Mouse (Mus musculus) frontal cortex, postnatal 25 days (tissue): ENCODE data around the gene Ankzf1.

Source experiments
- DNase-seq, 2 experiments: peaks; one replicate each; pipeline ENCODE4 v3.0.0; 2022; ENCODE audit warnings: low spot score in 2 of 2

Ankzf1 gene

DNA sequence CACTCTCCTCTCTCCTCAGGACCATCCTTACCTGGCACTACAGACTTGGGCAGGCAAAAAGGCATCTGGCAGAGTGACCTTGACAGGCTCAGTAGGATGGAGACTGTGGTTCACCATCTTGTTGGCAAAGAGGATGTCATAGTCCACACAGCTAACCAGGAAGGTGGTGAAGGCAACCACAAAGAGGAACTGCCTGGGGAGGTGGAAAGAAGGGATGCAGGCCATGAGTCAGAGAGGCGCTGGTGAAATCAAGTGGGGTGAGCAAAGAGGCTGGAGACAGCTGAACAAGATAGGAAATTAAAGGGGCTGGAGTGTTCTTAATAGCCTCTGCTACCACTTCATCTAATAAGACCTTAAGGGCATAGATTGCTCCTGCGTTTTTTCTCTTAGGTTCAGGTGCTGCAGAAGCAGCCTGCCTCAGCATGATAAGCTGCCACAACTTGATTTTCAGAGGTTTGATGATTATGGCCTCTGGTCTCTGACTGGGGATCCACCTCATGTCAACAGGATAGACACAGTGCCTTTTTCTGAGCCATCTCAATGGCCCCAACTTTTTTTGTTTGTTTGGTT is 4.0 kb upstream of the Ankzf1 start:
- no peak for DNase-seq

DNA sequence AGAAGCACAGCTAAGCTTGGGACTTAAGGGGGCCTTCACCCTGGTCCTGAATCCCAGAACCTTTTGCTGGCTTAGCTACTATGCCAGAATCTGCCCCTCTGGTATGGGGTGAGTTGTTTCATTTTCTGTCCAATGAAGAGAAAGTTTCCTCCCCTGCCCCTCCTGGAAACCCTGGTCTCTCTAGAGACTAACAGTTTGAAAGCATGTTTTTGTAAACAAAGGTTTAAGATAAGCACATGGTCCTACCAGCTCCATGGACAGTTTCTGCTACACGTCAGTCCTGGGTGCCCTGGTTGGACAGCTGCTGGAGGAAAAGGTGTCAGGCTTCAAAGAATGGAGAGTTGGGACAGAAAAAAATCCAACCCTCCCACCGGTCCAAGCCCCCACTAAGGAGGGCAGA is 1.4 kb upstream of the Ankzf1 start:
- DNase-seq, result no peak

DNA sequence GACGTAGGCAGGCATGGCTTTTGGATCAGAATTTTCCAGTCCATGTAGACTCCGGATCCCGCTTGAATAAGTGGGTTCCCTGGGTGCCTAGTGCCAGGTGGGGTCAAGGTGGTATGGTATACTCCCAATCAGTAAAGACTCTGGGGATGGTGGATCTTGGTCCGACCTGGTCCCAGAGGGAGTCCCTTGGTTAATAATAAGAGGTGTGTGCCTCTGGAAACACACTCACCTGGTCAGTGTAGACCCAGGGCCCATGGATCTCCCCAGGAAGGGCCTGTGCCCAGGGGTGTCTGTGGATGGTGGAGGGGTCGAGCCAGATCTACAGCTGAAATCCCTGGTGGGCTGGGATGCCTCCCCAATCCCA is 711 bp upstream of the Ankzf1 start:
- no peak for DNase-seq

DNA sequence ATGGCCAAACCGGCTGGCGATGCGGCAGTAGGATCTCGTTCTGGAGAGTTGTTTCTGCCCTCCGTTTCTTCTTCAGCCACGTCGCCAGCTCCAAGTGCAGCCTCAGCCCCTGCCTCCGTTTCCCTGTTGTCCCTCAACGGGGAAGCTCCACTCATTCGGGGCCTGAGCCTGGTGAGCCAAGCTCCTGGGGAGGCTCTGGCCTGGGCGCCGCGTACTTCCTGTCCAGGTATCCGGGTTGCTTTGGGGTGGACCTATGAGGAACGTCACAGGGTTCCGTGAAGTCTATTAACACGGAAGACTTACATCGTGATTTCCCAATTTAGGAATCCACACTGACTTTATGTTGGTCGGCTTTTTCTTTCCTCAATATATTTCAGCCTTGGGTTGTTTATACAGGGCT is 501 bp downstream of the Ankzf1 start:
- DNase-seq, result no peak

DNA sequence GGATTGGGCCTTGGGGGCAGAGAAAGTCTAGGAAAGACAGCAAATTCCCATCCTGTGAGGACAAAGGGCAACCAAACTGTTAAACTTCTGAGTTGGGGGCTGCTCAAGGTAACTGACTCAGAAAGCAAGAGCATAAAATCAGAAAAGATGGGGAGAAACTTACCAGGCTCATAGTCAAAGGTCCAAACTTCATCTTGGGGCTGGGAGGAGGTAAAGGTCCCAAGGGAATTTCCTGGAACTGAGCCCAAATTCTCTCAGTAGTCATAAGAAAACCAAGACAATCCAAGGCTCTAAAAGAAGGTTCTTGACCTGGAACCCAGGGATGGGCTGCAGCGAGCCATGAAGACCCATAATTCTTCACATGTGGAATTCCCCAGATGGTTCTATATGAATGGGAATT is 9.3 kb downstream of the Ankzf1 start:
- DNase-seq, result no peak

DNA sequence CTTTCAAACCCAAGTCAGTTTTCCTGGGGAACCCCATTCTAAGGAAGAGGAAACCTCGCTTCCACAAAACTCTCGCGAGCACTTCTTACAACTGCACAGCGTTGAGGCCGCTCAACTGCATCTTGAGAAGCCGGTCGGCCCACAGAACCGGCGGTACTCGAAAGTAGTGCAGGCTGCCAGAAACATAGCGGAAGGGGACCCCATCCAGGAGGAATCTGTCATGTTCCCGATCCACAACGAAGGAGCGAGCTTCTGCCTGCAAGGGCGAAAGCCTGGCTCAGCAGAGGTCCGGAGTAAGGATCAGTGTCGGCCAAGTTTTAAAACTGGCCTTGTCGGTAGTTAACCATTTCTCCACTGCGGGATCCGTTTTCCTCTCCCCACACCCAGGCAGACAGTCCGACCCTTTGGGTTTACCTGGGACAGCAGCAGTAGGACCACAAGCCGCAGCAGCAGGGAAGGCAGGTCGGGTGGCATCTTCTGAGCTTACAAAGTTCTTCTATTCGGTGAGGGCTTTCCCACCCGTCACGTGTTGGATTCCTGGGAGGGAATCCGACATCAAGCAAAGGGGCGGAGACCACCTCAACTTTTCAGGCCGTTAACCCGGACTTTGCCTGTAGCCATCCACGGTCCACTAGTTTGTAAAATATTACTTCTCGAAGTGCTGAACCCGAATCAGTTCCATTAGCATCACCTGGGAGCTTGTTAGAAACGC is 17.2 kb downstream of the Ankzf1 start:
- DNase-seq, result no peak

DNA sequence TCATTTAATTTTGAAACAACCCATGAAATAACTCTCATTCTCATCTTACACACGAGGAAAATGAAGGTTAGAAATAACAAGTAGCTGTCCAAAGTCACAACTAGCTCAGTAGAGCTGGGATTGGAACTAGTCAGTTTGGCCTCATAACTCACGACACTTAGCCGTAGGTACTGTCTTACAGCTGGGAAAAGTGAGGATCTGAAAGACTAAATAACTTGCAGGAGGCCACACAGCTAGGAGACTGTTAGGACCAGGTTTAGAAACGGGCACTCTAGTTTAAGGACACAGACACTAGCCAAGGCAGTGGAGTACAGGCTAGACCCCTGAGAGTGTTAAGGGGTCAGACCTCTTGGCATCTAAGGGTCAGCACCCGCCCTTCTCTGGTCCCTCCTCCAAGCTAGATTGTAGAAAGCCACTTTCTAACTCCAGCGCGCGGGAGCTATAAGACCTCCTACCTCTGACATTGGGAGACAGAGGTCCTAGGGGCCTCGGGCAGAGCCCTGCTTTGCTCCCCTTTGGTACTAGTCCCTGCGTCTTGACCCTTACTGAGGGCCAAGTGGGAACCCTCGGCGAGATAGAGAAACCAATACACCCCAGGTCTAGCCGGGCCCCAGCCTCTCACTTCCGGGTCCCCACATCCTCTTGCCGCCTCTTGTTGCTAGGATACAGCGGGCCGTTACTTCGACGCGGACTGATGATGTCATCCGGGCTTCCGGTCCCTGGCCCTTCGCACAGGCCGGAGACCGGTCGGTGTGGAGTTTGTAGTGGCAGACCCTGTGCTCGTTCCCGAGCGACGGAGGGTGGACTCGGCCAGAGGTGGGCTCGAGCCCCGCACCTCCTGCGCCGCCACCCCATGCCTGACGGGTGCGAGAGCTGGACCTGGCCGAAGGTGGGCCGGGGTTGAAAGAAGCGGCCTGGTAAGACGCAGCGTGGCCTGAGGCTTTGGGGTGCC is 18.5 kb downstream of the Ankzf1 start, which contains the start of the genes Glb1l and Stk16:
Glb1l (minus strand) TSS at position 678 of the 952 bp plus-strand sequence.
Stk16 (plus strand) TSS at position 703 of the 952 bp plus-strand sequence.
- peak; percentile 94 to 96 for DNase-seq

DNA sequence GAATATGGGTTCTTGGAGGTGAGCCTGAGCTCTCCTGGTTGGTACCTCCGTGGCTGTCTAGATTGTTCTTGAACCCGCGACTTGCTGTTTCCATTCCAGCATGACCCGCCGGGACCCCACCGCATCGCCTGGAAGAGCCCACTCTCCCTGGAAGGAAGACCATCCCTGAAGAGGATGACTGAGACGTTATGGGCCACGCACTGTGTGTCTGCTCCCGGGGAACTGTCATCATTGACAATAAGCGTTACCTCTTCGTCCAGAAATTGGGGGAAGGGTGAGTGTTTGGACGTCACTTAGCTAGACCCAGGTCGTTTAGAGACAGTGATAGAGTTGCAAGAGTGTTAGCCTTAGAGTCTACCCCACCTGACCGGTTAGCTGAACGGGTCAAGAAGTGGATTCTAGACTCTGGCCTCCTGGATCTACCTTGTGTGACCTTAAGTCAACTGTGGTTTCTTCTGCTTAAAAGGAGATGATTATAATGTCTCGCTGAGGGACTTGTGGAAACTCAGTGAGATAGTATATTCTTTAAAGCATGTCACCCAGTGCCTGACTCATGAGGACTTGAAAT is 19.3 kb downstream of the Ankzf1 start:
- DNase-seq, result no peak

DNA sequence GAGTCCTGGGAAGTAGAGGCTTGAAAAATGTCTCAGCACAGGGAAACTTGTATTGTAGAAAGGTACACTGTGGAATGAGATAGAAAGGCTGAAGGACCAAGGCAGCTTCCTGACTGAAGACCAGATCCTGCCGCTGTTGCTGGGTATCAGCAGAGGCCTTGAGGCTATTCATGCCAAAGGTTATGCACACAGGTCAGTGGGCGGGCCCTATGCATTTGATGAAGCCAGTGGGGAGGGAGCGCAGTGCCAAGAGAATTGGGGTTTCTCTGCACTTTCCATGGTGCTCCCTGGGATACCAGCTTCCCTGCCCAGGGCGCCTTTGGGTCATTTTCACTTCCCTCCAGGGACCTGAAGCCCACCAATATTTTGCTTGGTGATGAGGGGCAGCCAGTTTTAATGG is 20.6 kb downstream of the Ankzf1 start:
- no peak for DNase-seq

DNA sequence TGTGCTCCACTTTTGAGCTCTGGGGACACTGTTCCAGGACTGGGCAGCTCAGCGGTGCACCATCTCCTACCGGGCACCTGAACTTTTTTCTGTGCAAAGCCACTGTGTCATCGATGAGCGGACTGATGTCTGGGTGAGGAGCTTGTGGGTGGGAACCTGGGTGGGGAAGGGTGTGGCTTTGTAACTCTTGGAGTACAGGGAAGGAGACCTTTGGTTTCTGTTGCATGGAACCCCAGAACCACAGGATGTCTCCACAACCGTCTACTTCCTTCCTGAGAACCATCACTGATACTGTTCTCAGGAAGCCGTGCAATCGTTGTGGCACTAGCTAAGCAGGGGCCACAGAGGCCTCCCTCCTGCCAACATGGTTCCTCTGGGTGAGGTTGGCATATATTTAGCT is 21.1 kb downstream of the Ankzf1 start:
- no peak for DNase-seq

DNA sequence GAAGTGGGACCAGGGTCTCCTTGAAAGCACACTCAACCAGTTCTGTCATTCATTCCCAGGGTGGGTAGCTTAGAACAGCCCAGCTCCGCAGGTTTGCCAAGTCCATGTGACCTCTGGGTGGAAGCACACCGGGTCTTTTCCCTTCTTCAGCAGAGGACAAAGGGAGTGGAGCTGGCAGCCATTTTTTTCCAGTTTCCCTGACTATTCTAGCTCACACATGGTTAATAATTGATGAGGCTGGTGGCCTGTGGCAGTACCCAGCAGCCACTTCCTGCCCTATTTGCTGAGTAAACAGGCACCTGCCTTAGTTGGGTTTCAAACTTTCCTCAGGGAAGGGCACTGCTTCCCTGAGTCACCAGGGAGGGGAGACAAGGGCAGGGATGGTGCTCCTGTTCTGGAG is 22.5 kb downstream of the Ankzf1 start:
- no peak for DNase-seq

DNA sequence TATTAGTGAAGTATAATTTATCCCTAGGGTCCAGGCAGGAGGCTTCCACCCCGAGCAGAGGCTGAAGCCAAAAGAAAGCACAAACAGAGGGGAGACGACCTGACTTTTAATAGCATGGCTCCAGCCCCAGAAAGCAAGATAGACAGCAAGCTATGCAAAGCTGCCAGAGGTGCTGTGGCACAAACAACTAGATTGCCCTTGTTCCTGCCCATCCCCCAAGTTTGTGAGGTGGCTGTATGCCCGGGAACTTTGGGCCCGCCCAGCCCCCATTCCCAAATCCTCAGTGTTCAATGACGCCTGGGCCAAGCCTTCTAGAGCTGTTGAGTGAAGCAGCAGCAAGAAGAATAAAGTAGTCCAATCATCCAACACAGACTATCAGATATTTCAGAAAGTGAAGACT is 22.9 kb downstream of the Ankzf1 start:
- peak in 1 of 2 experiments; percentile 56 for DNase-seq

DNA sequence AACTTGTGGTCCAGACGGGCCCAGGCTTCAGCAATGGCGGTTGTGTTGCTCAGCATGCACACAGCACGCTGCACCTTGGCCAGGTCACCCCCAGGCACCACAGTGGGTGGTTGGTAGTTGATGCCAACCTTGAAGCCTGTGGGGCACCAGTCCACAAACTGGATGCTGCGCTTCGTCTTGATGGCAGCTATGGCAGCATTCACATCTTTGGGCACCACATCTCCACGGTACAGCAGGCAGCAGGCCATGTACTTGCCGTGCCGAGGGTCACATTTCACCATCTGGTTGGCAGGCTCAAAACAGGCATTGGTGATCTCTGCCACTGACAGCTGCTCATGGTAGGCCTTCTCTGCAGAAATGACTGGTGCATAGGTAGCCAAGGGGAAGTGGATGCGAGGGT is 23.8 kb downstream of the Ankzf1 start:
- DNase-seq, result no peak

DNA sequence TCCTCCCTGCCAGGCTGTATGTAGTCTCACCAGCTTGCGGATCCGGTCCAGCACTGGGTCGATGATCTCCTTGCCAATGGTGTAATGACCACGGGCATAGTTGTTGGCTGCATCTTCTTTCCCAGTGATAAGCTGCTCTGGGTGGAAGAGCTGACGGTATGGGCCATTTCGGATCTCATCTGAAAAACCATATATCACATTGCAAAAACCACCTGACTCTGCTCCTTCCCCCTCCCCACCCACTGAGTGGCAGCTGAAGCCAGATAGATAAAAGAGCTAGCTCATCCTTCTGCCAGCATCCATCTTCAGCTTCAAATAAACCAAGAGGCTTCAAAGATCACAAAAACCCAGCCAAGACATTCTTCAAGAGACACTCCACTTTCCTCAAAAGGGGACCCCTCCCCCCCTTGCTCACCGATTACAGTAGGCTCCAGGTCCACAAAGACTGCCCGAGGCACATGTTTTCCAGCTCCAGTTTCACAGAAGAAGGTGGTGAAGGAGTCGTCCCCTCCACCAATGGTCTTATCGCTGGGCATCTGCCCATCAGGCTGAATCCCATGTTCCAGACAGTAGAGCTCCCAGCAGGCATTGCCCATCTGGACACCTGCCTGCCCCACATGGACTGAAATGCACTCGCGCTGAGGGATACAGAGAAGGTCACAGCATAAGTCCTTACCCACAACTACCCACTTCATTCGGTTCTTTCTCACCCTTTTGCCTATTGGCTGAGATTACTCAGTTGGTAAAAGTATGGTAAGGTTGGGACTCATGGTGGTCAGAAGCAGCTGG is 25.0 kb downstream of the Ankzf1 start:
- no peak for DNase-seq

DNA sequence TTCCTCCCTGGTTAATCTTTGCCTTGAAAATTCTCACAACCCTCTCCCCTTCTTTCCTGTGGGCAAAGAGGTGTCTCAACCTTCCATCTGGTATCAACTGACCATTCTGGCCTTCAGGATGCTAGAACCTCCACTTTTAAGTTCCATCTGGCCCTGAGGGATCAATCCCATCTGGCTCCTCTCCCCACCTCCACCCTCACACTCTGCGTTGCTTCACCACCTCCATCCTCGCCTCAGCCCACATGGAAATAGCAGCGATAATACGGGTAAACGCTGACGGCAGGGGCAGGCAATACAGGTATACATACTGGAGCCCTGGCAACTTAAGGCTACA is 25.9 kb downstream of the Ankzf1 start:
- DNase-seq, result no peak

DNA sequence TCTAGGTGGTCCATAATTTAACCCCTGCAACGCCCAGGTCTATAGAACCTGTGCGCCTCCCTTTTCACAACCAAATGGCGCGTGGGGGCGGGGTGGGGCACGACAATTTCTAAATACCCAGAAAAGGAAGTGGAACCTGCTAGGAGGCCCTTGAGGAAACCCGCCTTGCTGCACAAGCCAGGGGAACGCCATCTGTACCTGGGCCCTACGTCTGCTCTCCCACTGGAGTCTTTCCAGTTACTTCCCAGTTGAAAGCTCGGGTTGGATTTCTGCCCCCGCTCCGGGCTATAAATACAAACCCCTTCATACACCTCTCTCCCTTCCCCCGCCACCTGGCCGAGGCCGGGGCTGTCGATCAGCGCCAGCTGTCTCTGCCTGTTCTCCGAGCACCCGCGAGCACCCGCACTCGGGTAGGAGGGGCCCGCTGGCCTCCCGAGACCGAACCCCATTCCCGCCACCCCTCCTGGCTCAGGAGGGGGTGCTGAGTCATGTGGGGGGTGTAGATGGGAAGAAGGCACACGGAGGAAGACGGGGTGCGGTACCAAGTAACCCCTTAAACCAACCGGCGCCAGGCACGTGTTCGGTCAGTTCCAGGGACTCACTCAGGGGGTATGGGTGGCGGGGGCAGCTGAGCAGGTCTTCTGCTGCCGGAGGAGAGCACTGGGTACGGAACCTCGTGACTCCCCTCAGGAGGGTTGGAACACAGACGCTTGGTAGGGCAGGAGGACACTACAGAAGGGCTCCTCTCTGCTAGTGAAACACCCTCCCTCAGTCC is 26.5 kb downstream of the Ankzf1 start:
- no peak for DNase-seq

DNA sequence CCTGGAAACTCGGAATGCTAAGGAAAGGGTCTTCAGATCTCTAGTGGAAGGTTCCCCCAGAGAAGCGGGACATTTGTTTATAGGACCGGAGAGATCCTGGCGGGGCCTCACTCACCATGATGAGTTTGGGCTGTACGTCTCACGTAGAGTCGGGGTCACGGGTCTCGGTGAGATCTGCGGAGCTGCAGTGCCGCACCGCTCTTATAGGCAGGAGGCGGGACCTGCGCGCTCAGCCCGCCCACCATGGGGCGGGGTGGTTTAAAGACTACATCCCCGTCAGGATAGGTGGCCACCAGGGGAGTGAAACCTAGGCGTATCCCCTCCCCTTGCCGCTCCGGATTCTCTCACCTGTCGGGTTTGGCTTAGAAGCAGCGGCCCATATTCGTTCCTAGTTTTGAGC is 27.1 kb downstream of the Ankzf1 start:
- DNase-seq, result peak; percentile 85 to 87

DNA sequence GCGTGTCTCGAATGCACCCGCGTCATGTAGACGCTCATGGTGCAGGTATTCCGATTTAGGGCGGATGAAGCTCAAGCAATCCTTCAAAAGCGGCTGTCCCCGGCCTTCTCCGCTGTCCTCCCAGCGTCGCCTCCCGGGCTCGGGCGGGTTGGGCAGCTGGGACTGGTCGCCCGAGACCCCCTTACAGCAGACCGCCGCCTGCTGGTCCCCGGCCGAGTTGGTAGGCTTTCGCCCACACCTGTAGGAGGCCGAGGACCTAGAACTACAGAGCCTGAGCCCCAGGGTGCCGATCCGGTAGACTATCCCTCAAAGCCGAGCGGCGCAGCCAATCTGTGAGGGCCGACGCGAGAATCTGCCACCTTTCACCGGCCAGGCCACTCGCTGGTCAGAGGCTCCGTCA is 27.6 kb downstream of the Ankzf1 start, which contains the start of gene Tuba4a:
Tuba4a (minus strand) TSS at position 335 of the 400 bp plus-strand sequence.
- no peak for DNase-seq

DNA sequence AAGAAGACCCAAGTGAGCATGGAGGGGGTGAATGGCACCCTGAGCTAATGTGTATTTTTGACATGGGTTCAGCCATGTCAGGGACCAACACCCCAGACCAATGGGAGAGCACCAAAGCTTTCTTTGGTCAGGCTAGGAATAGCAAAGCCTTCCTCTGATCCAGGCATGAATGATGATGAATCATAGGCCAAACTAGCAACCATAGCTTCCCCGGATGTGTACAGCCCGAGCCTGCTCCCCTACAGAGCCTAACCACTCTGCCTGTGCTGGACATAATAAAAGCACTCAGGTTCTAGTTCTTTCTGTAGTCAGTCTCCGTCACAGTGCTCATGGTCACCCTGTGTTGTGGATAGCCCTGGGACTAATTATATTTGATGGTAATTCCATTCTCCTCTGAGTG is 29.6 kb downstream of the Ankzf1 start:
- no peak for DNase-seq

DNA sequence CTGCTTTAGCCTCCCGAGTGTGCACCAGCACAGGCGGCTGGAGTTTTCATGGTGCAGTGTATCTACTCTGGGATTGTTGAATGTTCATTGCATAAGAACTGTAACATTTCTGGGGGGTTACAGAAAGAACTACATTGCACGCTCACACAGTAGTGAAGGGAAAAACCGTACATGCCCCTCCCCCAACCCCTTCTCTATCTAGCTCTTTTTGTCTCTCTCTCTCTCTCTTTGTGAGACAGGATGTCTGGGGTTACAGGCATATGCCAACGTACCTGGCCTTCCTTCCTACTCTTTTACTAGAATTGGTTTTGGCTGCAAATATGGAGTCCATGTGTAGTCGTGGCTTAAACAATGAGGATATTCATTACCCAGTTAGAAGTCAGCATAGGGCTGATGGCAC is 31.0 kb downstream of the Ankzf1 start:
- no peak for DNase-seq

DNA sequence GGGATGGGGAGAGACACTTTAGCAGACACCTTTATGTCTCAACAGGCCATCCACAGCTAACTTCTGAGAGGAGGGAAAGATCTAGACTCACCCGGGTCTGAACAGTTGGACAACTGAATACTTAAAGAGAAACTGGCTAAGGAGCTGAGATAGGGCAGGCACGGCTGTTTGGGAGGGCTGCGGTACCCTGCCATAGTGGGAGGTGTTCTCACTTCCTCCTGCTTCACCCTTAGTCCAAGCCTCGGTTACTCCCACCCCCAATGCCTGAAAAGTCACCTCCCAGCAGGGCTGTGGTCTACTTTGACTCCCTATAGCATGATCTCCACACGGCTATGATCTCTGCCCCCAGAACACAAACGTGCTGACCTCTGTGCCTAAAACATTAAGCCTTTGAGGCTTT is 31.6 kb downstream of the Ankzf1 start:
- no peak for DNase-seq
